Mouse (Mus musculus): ENCODE results near the gene Irgc1.
"Not testable (repeated sequence)": the region's sequence is repeated elsewhere in the genome, so short reads cannot be mapped to it uniquely, and the experiment has no call there.

Gene Irgc1

DNA sequence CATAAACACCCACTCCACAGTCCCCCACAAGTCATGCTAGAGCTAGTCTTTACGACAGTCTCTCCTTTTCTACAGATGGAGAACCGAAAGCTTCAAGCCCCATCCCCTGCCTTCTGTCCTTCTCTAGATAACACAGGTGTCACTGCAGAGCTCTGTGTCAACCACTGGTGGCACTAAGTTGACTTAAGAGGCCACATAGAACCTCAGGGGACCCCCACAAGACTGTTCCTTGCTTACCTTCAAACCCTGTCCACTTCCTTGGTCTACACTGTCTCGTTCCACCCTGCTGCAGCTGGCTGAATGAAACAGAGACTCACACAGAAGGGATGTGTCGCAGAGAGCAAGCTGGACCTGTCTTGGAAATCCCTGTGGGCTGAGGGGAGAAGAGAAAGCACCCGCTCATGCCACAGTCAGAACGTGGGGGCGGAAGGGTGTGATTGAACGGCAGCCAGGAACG, at the start of gene Irgc1:
Gene Irgc1, minus strand, starts transcription at position 443 of the 457 bp plus-strand sequence.
- no peak for DNase-seq (ENCODE audit: low spot score)

DNA sequence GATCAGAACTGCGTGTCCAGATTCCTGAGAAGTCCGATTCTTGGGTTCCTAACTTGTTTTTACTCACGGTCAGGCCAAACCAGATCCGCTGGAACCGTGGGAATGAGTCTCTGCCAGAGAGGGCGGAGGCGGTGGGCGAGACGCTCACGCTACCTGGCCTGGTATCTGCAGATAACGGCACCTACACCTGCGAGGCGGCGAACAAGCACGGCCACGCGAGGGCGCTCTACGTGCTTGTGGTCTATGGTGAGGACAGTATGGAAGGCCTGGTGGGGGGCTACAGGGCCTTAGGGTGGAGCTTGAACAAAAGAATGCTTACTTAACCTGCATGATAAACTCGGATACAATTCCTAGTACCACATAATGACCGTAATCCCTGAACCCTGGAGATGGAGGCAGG, 49.4 kb upstream of the Irgc1 start:
- DNase-seq (ENCODE audit: low spot score) = no peak

DNA sequence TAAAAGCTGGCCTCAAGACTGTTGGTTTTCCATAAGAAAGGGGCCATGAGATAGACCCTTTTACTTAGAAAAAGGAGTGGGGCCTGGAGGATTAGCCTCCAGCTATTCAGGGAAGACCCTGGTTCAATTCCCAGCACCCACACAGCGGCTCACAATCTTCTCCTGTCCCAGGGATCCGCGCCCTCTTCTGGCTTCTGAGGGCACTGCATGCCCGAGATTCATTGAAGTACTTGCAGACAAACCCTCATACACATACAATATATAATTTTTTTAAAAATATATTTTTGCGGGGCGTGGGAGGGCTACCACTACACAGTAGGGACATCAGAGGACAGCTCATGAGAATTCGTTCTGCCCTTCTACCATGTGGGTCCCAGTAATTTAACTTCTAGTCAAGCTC, 48.8 kb upstream of the Irgc1 start:
- no peak for DNase-seq (ENCODE audit: low spot score)

DNA sequence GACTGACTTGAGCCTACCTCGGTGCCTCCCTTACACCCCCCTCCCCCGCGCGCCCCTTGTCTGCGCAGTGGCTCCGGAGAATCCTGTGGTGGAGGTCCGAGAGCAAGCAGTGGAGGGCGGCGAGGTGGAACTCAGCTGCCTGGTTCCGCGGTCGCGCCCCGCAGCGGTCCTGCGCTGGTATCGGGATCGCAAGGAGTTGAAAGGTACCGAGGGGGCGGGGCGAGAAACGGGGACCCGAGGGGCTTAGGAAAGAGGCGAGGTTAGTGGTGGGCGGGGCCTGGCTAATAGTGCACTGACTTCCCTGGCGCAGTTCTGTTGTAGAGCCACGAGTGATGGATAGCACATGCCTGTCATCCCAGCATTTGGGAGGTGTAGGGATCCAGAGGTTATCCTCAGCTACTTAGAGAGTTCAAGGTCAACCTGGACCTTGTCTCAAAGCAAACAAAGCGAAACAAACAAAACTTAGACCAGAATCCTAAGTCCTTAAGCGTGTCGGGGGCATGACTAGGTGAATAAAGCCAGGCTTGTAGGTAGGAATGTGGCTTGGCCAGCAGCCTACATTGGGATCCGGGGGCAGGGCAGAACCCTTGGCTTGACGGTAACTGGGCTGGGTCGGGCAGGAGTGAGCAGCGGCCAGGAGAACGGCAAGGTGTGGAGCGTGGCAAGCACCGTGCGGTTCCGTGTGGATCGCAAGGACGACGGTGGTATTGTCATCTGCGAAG, 47.9 kb upstream of the Irgc1 start:
- no peak for DNase-seq (ENCODE audit: low spot score)

DNA sequence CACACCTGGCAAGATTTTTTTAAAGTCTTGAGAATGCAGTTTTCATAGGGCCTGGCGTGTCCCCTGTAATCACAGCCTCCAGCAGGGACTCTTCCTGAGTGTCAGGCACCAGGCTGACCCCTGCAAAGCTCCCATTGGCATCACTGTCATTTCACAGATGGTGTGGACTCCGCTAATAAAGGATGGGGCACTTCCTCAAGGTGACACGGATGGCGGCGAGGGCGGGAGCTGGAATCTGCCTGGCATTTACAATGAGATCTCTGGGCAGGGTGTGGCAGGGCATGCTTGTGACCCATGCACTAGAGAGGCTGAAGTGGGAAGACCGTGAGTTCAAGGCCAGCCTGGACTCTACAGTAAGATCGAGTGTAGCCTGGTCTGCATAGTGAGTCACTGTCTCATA, 36.2 kb upstream of the Irgc1 start:
- no peak for DNase-seq (ENCODE audit: low spot score)

DNA sequence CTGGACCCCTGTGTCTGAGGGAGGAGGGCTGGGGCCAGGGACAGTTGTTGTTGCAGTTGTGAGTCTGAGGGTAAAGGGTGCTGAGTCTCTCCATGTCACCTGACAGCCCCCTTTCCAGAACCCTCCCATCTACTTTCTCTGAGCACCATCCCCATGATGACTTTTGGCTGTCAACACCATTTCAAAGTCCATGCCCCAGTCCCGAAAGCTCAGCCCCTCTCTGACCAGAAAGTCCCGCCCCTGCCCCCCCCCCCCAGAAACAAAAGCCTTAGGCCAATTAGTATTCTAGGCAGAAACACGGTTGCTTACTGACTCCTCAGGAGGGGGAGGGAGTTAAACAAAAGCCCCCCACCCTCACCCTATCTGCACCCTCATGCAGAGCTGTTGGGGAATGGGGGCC, 35.3 kb upstream of the Irgc1 start:
- DNase-seq (ENCODE audit: low spot score) = no peak

DNA sequence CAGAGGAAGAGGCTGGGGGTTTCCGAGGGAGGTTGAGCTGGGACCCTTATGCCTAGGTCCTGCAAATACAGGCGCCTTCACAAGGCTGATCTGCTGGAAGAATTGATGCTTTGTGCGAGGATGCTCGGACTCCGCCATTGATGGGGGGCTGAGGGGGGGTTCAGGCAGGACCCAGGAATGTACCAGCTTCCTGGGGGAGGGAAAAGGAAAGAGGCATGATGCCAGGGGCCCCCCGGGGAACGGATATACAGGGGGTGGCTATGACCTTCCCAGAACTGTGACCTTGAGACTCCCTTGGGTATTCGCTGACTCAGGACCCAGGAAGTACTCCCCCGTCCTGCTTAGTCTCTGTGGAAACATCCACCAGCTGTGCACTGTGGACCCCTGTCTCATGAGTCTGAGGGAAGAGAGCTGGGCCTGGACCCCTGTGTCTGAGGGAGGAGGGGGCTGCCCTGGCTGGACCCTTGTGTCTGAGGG, 34.6 kb upstream of the Irgc1 start:
- DNase-seq (ENCODE audit: low spot score) = no peak

DNA sequence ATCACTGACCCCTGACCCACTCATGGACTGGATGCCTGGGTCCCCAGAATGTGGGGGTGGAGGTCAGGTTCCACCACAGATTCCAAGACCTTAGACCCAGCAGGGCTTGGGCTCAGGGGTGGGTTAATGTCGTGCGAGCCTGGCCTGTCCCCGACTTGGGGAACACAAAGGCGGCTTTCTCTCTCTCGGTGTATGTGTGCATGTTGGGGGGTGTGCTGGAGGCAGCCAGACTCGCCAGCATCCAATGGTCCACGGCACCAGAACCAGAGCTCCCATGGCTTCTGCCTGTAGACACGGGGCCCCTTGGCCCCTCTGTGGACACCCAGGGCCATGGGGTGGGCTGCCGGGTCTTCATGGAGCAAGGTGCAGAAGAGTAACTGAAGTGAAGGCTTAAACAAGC, 33.4 kb upstream of the Irgc1 start:
- DNase-seq (ENCODE audit: low spot score) = no peak

DNA sequence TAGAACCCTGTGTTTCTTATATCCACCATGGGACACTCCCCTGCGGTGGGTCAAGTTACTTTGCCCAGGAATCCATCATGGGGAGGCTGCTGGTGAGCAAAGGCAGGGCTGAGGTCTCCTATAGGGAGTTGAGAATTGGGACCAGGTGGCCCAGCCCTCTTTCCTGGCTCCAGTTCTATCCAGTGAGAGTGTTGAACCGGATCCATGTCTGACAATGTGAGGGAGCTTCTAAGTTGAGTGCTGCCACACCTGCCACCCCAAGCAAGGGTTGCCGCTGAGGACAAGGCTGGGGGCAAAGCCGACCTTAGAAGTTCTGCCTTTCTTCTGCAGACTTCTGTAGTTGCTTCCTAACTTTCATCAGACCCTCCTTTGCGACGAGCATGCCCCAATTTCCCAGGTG, 31.2 kb upstream of the Irgc1 start:
- DNase-seq (ENCODE audit: low spot score) = not testable (repeated sequence)

DNA sequence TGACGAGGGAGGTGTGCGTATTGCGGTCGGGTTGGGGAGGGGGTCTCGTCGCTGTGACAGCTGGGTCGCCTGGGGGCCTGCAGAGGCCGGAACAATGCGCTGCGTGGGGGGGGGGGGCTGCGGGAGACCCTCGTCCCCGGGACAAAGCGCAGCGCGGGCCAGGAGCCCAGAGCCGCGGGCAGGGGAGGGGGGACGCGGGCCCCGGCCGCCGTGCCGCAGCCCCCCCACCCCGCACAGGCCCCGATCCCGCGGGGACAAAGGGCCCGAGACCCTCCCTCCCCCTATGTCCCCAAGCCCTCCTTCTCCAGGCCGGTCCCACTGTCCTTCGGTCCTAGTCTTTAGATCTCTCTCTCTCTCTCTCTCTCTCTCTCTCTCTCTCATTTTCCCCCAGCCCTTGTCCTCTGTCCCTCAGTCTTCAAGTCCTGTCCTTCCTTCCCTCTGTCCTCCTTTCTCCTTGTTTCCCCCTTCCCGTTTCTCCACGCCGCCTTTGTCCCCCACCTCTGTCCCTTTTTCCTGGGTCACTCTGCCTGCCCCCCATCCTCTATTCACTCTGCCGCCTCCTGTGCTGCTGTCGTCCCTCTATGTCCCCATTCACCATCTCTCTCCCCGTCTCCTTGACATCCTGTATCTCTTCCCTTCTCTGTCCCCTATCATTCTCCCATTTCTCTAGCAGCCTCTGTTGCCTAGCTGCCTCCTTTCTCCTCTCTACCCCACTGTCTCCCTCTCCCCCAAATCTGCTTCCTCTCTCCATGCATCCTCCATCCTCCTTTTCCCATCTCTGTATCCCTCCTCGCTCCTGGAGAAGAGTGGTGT, 30.3 kb upstream of the Irgc1 start:
- DNase-seq (ENCODE audit: low spot score) = no peak

DNA sequence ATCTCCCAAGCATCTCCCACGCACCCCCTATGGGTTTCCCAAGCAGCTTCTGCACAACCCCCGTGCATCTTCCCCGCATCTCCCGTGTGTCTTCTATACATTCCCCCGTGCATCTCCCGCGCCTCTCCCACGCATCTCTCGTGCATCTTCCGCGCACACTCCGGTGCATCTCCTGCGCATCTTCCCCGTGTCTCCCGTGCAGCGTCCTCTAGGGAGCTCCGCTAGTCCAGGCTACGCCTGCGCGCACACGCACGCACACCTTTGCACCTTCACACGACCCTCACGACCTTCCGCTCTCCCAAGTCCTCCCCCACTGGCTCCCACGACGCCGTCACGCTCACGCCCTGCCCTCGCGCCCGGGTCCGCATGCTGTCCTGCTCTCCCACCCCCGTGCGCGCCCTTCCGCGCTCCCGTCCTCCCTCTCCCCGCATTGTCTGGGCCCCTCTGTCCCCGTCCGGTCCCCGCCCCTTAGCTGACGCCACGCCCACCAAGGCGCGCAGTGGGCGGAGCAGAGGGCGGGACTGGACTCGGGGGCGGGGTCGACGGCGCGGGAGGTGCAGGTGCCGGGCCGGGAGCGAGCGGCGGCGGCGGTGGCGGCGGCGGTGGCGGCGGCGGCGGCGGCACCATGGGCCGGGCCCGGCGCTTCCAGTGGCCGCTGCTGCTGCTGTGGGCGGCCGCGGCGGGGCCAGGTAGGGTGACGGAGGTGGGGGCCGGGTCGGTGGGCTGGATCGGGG, 29.5 kb upstream of the Irgc1 start, which contains the start of gene Cadm4:
Gene Cadm4, plus strand, starts transcription at position 550 of the 734 bp plus-strand sequence.
- DNase-seq (ENCODE audit: low spot score) = peak; percentile 88

DNA sequence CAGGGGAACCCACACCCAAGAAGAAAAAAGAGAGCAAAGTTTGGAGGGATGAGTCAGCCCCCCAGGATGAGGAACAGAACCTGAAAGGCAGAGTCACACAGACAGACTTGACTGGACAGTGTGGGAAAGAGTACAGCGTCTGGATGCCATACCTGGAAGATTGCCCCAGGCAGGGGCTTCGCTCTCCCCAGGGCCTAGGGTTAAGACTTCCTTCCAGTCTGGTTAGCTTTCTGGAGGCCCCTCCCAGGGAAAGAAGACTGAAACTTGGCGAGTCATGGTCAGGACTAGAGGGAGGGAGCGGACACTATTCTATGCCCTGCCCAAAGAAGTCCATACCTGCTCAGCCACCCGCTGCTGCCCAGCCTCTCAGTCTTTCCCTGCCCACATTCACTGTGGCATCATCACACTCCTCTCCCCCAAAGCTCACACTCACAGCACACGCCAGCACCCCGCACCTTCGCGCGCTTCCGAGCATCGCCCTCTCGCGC, 28.9 kb upstream of the Irgc1 start:
- DNase-seq (ENCODE audit: low spot score) = no peak

DNA sequence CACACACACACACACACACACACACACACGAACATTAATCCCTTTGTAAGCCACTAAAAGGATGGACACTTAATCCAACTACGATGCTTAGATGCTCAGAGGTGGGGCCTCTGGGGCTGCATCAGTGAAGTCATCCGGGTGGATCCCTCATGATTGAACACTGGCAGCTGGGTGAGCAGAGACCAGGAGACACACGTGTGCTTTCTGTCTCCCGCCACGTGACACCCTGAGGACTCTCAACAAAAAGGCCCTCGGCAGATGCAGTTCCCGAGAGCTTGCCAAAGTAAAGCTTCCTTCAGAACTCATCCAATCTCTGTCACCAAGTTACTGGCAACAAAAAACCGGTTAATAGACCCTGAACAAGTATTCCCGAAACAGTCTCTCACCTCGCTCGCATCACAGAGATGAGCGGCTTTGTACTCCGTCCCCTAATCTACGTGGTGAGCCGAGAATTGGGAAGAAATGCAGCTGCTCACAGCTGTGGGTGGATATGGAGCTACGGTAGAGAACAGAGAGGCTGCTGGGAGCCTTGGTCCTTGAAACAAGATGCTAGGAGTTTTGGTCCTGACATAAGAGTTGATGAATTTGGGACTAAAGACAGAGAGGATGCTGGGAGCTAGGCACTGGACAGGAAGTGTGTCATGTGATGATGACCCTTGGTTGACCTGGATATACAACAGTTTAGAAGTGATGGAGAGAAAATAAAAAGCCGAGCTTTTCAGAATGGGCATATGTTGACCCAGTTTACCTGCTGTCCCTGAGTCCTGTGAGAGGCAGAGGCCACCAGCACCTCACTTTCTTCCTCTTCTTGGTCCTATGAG, 28.2 kb upstream of the Irgc1 start:
- no peak for DNase-seq (ENCODE audit: low spot score)

DNA sequence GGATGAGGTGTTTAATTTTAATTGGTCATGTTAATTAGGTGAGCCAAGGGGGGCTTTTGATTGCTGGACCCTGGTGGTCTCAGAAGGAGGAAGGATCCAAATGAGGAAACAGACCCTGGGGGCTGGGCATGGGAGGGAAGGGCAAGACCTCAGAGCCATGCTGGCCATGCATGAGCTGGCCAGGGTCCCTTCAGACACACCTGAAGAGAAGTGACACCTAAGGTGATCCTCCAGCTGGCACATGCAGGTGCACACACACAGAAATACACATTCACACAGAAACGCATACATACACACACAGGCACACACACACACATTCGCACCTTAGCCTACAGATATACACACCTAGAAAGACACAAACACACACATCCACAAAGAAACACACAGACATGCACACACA, 27.6 kb upstream of the Irgc1 start:
- DNase-seq (ENCODE audit: low spot score) = no peak

DNA sequence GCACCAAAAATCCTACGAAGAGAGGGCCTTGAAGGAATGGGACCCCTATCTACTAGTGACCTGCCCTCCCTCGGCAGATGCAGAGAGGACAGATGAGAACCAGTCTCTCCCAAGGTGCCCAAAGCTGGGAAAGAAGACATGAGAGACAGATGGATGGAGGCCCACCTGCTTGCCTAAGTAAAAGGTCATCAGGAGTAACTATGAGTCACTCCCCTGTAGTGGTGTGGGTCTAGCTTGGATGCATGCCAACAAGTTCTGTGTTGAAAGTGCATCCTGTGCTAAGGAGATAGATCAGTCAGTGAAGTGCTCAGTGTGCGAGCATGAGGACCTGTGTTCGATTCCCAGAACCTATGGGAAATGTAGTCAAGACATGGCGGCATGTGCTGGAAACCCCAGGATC, 26.8 kb upstream of the Irgc1 start:
- no peak for DNase-seq (ENCODE audit: low spot score)

DNA sequence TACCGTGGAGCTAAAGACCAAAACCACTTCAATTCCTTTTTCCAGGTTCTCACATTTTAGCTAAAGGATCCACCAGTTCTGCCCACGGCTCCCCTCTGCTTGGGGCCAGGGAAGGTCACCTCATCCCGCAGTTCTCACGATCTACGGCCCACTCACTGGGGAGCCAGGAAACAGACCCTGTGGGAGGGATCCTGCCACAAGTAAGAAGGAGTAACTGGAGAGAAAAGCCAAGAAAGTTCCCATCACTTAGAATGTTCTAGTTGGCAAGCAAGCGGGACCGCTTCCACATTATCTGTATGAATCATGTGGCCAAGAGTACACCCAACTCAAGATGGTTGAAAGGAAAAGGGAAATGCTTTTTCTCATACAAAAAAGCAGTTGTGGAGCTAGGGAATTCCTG, 24.8 kb upstream of the Irgc1 start:
- no peak for DNase-seq (ENCODE audit: low spot score)

DNA sequence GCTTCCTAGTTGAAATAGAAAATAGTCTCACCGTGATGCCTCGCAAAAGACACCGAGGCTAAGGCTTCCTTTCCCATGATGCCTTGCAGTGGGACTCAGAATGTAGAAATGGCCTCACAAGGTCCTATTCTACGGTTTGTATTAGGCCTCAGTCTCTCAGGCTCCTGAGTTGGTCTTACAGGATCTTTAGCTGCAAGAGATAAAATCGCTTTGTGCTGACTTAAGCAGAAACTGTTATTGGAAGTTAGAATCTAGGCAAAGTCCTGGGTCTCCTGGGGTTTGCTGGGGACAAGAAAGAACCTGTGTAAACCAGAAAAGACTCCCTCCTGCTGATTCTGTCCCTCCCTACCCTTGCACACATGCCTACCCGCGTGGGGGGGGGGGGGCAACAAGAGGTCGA, 24.2 kb upstream of the Irgc1 start:
- DNase-seq (ENCODE audit: low spot score) = no peak

DNA sequence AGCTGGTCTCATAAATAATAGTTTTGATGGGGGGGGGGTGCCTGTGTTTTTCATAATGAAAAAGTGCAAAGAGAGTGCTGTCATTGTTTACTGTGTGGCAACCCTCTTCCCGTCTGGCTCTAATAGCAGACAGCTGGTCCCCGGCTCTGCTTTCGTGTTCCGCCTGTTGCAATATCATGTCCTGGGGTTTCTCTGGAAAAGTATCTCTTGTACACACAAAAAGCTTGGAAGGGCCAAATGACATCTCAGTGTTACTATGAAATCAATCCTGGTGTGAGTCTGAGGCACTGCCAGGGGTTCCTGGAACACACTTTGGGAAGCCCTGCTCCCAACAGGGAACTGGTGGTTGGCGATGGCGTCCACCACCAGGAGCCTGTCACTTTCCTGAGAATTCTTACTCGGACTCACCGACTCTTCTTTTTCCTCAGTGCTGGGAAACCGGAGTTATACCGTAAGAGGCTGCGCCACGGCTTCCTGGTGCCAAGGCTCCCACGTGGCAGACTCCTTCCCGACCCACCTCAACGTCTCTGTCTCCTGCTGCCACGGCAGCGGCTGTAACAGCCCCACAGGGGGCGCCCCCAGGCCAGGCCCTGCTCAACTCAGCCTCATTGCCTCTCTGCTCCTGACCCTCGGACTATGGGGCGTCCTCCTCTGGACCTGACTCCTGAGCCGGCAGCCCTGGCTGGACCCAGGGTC, 22.9 kb upstream of the Irgc1 start:
- no peak for DNase-seq (ENCODE audit: low spot score)

DNA sequence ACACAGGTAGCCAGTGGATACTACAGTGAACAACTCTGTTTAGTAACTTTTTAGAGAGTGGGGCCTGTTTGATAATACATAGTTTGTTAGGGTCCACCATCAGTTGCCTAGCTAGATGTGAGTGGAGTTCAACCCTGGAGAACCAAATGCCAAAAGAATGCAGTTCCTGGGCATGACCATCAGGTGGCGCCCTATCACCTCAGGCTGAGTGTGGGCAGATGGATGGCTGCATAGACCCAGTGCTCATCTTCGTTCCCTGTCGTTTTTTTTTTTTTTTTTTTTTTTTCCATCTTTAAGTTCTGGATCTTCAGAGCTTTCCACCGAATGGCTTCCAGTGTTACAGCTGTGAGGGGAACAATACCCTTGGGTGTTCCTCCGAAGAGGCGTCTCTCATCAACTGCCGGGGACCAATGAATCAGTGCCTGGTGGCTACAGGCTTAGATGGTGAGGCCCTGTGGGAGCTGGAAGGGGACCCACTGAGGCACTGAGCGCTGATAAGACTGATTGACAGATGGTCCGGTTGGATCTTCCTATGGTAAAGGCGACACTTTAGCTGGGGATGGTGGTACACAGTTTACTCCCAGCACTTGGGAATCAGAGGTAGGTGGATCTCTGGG, 21.9 kb upstream of the Irgc1 start:
- no peak for DNase-seq (ENCODE audit: low spot score)

DNA sequence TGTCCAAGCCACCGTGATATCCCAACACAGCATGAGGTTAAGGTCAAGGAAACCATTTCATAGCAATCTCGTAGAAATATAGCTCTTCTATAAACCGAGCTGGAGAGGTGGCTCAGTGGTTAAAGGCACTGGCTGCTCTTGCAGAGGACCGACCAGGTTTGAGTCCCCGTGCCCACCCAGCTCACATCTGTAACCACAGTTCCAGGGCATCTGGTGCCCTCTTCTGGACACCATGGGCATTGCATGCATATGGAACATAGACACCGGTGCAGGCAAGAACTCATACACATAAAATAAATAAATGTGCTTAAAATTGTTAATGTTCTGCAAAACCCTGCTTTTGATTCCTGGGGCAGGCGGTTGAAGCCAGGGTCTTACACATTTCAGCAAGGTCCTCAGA, 20.8 kb upstream of the Irgc1 start:
- no peak for DNase-seq (ENCODE audit: low spot score)

DNA sequence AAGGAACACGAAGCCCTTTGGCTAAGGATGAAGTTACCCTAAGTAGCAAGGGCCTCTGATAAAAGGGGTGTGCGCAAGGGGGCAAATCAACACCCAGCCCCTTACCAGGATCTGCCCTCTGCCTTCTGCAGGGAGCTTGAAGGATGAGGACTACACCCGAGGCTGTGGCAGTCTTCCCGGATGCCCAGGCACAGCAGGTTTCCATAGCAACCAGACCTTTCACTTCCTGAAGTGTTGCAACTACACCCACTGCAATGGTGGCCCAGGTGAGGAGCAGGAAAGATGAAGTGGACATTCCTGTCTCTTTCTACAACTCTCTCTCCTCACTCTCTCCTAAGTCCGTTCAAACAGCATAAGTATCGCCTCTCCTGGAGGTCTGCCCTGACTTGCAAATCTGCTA, 20.3 kb upstream of the Irgc1 start:
- no peak for DNase-seq (ENCODE audit: low spot score)

All from left cerebral cortex, adult 11 months (tissue).